Mouse (Mus musculus): ENCODE measurements around the gene Slc6a5.

GRCm38 (mm10) chr7:49910361-49910760 lies 415 bp downstream of the Slc6a5 start:
- TF ChIP-seq CTCF (IDR thresholded peaks at IDR 0.05; ENCODE audit: insufficient read depth, low read length) (no peak), POLR2A (IDR thresholded peaks at IDR 0.05; ENCODE audit: borderline replicate concordance, extremely low read depth, low read depth, low read length) (no peak)
